Mouse (Mus musculus): ENCODE data around the gene Gm13305.
"Not testable (repeated sequence)": the region's sequence is repeated elsewhere in the genome, so short reads cannot be mapped to it uniquely, and the experiment has no call there.

GRCm38 (mm10) chr4:42184324-42184979, 16.0 kb upstream of the Gm13305 start:
- not testable (repeated sequence) for TF ChIP-seq POLR2A (IDR thresholded peaks at IDR 0.05; ENCODE audit: insufficient read length, low read depth); POLR2AphosphoS2 (IDR thresholded peaks at IDR 0.05; ENCODE audit: insufficient read length, low read depth); TCF12 (IDR thresholded peaks at IDR 0.05; ENCODE audit: insufficient read depth, poor library complexity, severe bottlenecking); E2F4 (IDR thresholded peaks at IDR 0.05; ENCODE audit: insufficient read depth); CEBPB (IDR thresholded peaks at IDR 0.05; ENCODE audit: insufficient read depth, poor library complexity, severe bottlenecking); MAX (IDR thresholded peaks at IDR 0.05; ENCODE audit: low read depth)
